Mouse (Mus musculus) midbrain, embryonic 12.5 days (tissue): Measurements from ENCODE around the gene Atg4c. TPM values are rescaled to one million over a fixed set of nuclear protein-coding genes. Genes with fewer than 3 reads are reported as not detected.

Source experiments
- ATAC-seq: fragments of 200-750 bp; cut with Nextera tagmentation; 2 replicates; pipeline ENCODE4 v1.8.0; 2017; ENCODE audit warnings: low read depth, moderate TSS enrichment, moderate library complexity; ENCODE audit not compliant: low FRiP score
- H3K27ac ChIP-seq: fragments of 300-500 bp; sonication (generic); replicated peaks from 2 replicates; pipeline ENCODE4 v1.5.1; 2016; ENCODE audit warnings: mild to moderate bottlenecking
- H3K27me3 ChIP-seq: fragments of 300-500 bp; sonication (generic); 2 replicates; pipeline ENCODE4 v1.6.1; 2016; ENCODE audit warnings: mild to moderate bottlenecking
- H3K36me3 ChIP-seq: fragments of 300-500 bp; sonication (generic); 2 replicates; pipeline ENCODE4 v1.6.1; 2016
- H3K4me1 ChIP-seq: fragments of 300-500 bp; sonication (generic); 2 replicates; pipeline ENCODE4 v1.6.1; 2016
- H3K4me2 ChIP-seq: fragments of 300-500 bp; sonication (generic); replicated peaks from 2 replicates; pipeline ENCODE4 v1.6.1; 2016; ENCODE audit warnings: mild to moderate bottlenecking, moderate library complexity
- H3K4me3 ChIP-seq: fragments of 300-500 bp; sonication (generic); 2 replicates; pipeline ENCODE4 v1.5.1; 2016; ENCODE audit warnings: mild to moderate bottlenecking
- H3K9ac ChIP-seq: fragments of 300-500 bp; sonication (generic); replicated peaks from 2 replicates; pipeline ENCODE4 v1.6.1; 2016; ENCODE audit warnings: mild to moderate bottlenecking, moderate library complexity
- H3K9me3 ChIP-seq: fragments of 300-500 bp; sonication (generic); 2 replicates; pipeline ENCODE4 v1.6.1; 2016; ENCODE audit warnings: mild to moderate bottlenecking
- WGBS: fragments of 180-500 bp; shearing (Covaris S2); methylation state at CpG from one replicate; pipeline ENCODE4 v1.1.7; 2016; 5-methylcytosine and 5-hydroxymethylcytosine counted together
- polyA plus RNA-seq: library from polyadenylated mRNA; unstranded; fragments of >200 nt; fragmentation: Nextera tagmentation; extraction: Ambion mirVana; gene quantifications from 2 replicates; pipeline ENCODE4 v1.2.1, GENCODE M21; 2016

Gene Atg4c
- polyA plus RNA-seq, 1 experiment from 2014 or later = 15.9 TPM

DNA sequence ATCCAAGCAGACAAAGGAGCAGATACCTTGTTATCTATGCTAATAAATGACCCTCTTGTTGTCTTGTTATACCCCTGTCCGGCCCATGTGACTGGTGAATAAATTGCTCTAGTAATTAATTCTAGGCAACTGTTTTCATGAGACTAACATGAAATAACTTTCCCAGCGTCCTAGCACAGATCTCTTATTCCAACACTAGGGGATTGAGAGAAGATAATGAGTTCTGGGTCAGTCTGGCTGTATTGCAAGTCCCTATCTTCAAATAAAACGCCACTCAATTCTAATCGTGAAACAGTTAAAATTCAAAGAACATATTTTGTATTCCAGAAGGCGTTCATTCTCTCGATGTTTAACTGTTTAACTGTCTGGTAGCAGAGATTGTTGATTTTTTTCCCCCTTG, 520 bp upstream of the Atg4c start:
- peak overlapping the region; percentile 62 for H3K4me2 ChIP-seq
- H3K4me1 ChIP-seq = peaks cover 3% of the 10 kb centered on the region; the same call in 1 of the 2 replicates
- peak overlapping the region; percentile 75 for H3K4me3 ChIP-seq
- H3K9me3 ChIP-seq = no peaks in the 10 kb centered on the region
- H3K9ac ChIP-seq = peak overlapping the region; percentile 78; the same call in 1 of the 2 replicates
- no peaks in the 10 kb centered on the region for H3K27me3 ChIP-seq
- WGBS = 55% methylated on average over 6 of the region's 6 CpGs
- no peak for ATAC-seq
- no peaks in the 10 kb centered on the region for H3K36me3 ChIP-seq
- H3K27ac ChIP-seq = no peak overlapping the region

DNA sequence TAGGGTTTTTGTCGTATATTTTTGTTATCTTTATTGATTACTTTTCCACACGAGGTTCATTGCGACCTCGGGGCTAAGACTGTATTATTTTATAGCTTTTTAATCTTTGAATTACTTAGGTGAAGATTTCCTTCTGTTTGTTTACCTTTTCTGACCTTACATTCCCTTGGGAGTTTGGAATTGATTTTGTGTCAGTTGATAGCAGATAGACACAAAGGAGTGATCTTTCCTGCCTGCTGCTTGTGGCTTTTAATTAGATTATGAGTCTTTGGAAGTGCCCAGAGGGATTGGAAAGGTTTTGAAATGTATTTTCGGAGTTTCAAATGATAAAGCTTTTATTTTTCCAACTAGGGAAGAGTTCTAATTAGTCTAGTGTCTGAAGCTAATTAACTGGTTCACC, 1.1 kb downstream of the Atg4c start:
- no peaks in the 10 kb centered on the region for H3K27me3 ChIP-seq
- 36% methylated on average over 5 of the region's 5 CpGs for WGBS
- no peaks in the 10 kb centered on the region for H3K36me3 ChIP-seq
- no peak overlapping the region for H3K27ac ChIP-seq
- peak overlapping the region; percentile 75 for H3K4me3 ChIP-seq
- H3K9ac ChIP-seq = no peak overlapping the region
- peaks cover 3% of the 10 kb centered on the region; the same call in 1 of the 2 replicates for H3K4me1 ChIP-seq
- ATAC-seq = no peak
- peak overlapping the region; percentile 62 for H3K4me2 ChIP-seq
- H3K9me3 ChIP-seq = no peaks in the 10 kb centered on the region

GRCm38 (mm10) chr4:99198721-99199120, 5.0 kb downstream of the Atg4c start:
- H3K36me3 ChIP-seq = no peaks in the 10 kb centered on the region

GRCm38 (mm10) chr4:99199757-99200251, 6.1 kb downstream of the Atg4c start:
- no peaks in the 10 kb centered on the region for H3K9me3 ChIP-seq
- H3K4me3 ChIP-seq = no peak overlapping the region
- no peak overlapping the region for H3K9ac ChIP-seq
- H3K4me1 ChIP-seq = no peaks in the 10 kb centered on the region
- ATAC-seq = no peak
- H3K36me3 ChIP-seq = no peaks in the 10 kb centered on the region
- 75% methylated on average over 13 of the region's 13 CpGs for WGBS
- H3K27ac ChIP-seq = no peak overlapping the region
- H3K4me2 ChIP-seq = no peak overlapping the region
- no peaks in the 10 kb centered on the region for H3K27me3 ChIP-seq

More at GRCm38 (mm10) chr4:99198721-99199120, 5.0 kb downstream of the Atg4c start:
- Histone ChIP-seq H3K9me3 (no peaks in the 10 kb centered on the region), H3K27ac (no peak overlapping the region), H3K9ac (no peak overlapping the region), H3K27me3 (no peaks in the 10 kb centered on the region), H3K4me2 (no peak overlapping the region), H3K4me1 (no peaks in the 10 kb centered on the region), H3K4me3 (no peak overlapping the region)
- ATAC-seq = no peak

GRCm38 (mm10) chr4:99200383-99201136, 6.8 kb downstream of the Atg4c start:
- H3K4me3 ChIP-seq = no peak overlapping the region
- no peak overlapping the region for H3K27ac ChIP-seq
- H3K9me3 ChIP-seq = no peaks in the 10 kb centered on the region
- 92% methylated on average over 7 of the region's 7 CpGs for WGBS
- H3K4me2 ChIP-seq = no peak overlapping the region
- no peaks in the 10 kb centered on the region for H3K27me3 ChIP-seq
- no peaks in the 10 kb centered on the region for H3K4me1 ChIP-seq
- H3K9ac ChIP-seq = no peak overlapping the region
- no peak for ATAC-seq
- H3K36me3 ChIP-seq = no peaks in the 10 kb centered on the region

DNA sequence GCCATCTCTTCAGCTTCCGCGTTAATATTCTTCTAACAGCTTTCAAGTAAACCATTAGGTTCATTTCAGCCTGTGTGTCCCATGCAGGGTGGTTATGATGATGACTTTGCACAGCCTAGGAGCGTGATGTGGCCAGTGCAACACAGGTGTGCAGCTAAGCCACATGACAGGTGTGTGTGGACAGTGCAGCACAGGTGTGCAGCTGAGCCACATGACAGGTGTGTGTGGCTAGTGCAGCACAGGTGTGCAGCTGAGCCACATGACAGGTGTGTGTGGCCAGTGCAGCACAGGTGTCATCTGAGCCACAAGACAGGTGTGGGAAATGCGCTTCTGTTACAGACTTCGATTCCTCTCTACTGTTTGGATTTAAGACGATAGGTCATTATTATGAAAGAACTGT, 12.0 kb downstream of the Atg4c start:
- no peak overlapping the region for H3K27ac ChIP-seq
- no peak overlapping the region for H3K4me3 ChIP-seq
- no peaks in the 10 kb centered on the region for H3K27me3 ChIP-seq
- H3K9ac ChIP-seq = no peak overlapping the region
- no peak for ATAC-seq
- H3K36me3 ChIP-seq = no peaks in the 10 kb centered on the region
- peaks cover 3% of the 10 kb centered on the region; the same call in 1 of the 2 replicates for H3K4me1 ChIP-seq
- WGBS = 94% methylated on average over 6 of the region's 6 CpGs
- no peaks in the 10 kb centered on the region for H3K9me3 ChIP-seq
- H3K4me2 ChIP-seq = no peak overlapping the region

GRCm38 (mm10) chr4:99206356-99206755, 12.6 kb downstream of the Atg4c start:
- Histone ChIP-seq H3K27me3 (no peaks in the 10 kb centered on the region), H3K27ac (no peak overlapping the region), H3K9ac (no peak overlapping the region), H3K4me1 (peaks cover 3% of the 10 kb centered on the region; the same call in 1 of the 2 replicates), H3K9me3 (no peaks in the 10 kb centered on the region), H3K36me3 (no peaks in the 10 kb centered on the region), H3K4me3 (no peak overlapping the region), H3K4me2 (no peak overlapping the region)
- WGBS = 74% methylated on average over 3 of the region's 3 CpGs
- ATAC-seq = no peak

DNA sequence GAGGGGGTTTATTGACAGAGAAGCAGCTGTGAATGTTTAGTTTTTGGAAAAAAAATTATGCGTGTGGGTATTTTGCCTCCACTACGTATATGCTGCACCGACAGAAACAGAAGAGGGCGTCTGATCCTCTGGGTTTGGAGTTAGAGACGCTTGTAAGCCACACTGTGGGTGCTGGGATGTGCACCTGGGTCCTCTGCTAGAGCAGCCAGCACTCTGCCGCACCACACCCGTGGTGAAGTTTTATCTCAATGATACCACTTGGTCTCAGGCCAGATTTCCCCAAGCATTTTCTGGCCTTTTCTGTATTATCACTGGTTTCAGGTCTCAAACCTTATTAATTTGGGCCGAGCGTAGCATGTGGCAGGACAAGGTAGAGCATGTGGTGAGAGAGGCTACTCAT, 16.4 kb downstream of the Atg4c start:
- Histone ChIP-seq H3K4me2 (no peak overlapping the region), H3K27me3 (no peaks in the 10 kb centered on the region)

GRCm38 (mm10) chr4:99211606-99212005, 17.9 kb downstream of the Atg4c start:
- Histone ChIP-seq H3K9me3 (no peaks in the 10 kb centered on the region), H3K27ac (no peak overlapping the region), H3K4me1 (peaks cover 3% of the 10 kb centered on the region; the same call in 1 of the 2 replicates), H3K9ac (no peak overlapping the region), H3K4me3 (no peak overlapping the region), H3K27me3 (no peaks in the 10 kb centered on the region), H3K4me2 (no peak overlapping the region), H3K36me3 (peaks cover 7% of the 10 kb centered on the region; the same call in 1 of the 2 replicates)
- ATAC-seq = no peak
- 89% methylated on average over 8 of the region's 8 CpGs for WGBS

More for the DNA sequence above, 16.4 kb downstream of the Atg4c start:
- H3K36me3 ChIP-seq = 0 out of 2 replicates have a peak, but pooled peaks cover 7% of the 10 kb centered on the region
- H3K9me3 ChIP-seq = no peaks in the 10 kb centered on the region
- peaks cover 3% of the 10 kb centered on the region; the same call in 1 of the 2 replicates for H3K4me1 ChIP-seq
- H3K27ac ChIP-seq = no peak overlapping the region
- H3K4me3 ChIP-seq = no peak overlapping the region
- WGBS = 92% methylated on average over 9 of the region's 9 CpGs
- no peak for ATAC-seq
- H3K9ac ChIP-seq = no peak overlapping the region

GRCm38 (mm10) chr4:99213123-99213522, 19.4 kb downstream of the Atg4c start:
- no peaks in the 10 kb centered on the region for H3K27me3 ChIP-seq
- peaks cover 7% of the 10 kb centered on the region; the same call in 1 of the 2 replicates for H3K36me3 ChIP-seq
- H3K4me1 ChIP-seq = peaks cover 3% of the 10 kb centered on the region; the same call in 1 of the 2 replicates
- H3K9me3 ChIP-seq = no peaks in the 10 kb centered on the region
- no peak overlapping the region for H3K27ac ChIP-seq
- no peak overlapping the region for H3K4me3 ChIP-seq
- no peak overlapping the region for H3K4me2 ChIP-seq
- WGBS = 84% methylated on average over 4 of the region's 4 CpGs
- no peak overlapping the region for H3K9ac ChIP-seq
- no peak for ATAC-seq

- Histone ChIP-seq H3K27ac (no peak overlapping the region), H3K4me3 (no peak overlapping the region), H3K36me3 (peaks cover 8% of the 10 kb centered on the region; the same call in 1 of the 2 replicates), H3K4me2 (no peak overlapping the region), H3K4me1 (0 out of 2 replicates have a peak, but pooled peaks cover 2% of the 10 kb centered on the region), H3K27me3 (no peaks in the 10 kb centered on the region), H3K9ac (no peak overlapping the region), H3K9me3 (no peaks in the 10 kb centered on the region)
- ATAC-seq = no peak
- 85% methylated on average over 8 of the region's 8 CpGs for WGBS
Measured at GRCm38 (mm10) chr4:99222221-99222620, 28.5 kb downstream of the Atg4c start.

GRCm38 (mm10) chr4:99224790-99225189, 31.1 kb downstream of the Atg4c start:
- H3K9me3 ChIP-seq = no peaks in the 10 kb centered on the region
- no peak overlapping the region for H3K4me2 ChIP-seq
- H3K4me3 ChIP-seq = no peak overlapping the region
- H3K36me3 ChIP-seq = peaks cover 14% of the 10 kb centered on the region; the same call in 1 of the 2 replicates
- H3K27ac ChIP-seq = no peak overlapping the region
- ATAC-seq = no peak
- WGBS = 90% methylated on average over 2 of the region's 2 CpGs
- H3K27me3 ChIP-seq = no peaks in the 10 kb centered on the region
- H3K4me1 ChIP-seq = 0 out of 2 replicates have a peak, but pooled peaks cover 2% of the 10 kb centered on the region
- H3K9ac ChIP-seq = no peak overlapping the region
